Mouse (Mus musculus): ENCODE data around the gene Rasl12.

Rasl12 gene

DNA sequence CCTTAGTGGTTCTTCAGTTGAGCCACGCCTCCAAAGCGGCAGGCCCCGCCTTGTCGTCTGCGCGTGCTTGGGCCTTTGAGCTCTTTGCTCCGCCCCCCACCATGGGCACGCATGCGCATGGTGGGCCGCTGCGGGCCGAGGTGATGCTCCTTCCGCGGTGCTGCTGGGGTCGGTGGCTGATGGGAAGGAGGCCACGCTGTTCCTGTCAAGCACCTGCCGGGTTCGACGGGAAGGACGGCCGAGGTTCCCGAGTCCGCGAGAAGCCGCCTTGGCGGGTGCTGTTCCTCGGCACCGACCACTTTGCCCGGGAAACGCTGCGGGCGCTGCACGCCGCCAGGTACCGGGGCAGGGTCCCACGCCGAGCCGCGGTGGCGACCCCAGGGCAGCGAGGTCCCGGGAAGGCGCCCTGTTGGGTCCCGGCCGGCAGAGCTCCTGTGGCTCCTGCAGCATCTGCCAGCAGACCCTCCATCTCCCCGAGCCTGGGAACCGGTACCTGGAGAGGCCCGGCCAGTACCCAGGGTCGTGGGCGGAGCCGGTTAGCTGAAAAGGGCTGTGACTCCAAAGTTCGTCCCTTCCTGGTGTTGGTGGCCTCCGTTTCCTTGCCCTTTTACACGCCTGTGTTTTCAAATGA lies 37.5 kb downstream of the Rasl12 start, which contains the start of gene Mtfmt:
Gene Mtfmt (plus strand): TSS at position 112 of the 631 bp plus-strand sequence.
- DNase-seq (ENCODE audit: low spot score), result peak; percentile 95

DNA sequence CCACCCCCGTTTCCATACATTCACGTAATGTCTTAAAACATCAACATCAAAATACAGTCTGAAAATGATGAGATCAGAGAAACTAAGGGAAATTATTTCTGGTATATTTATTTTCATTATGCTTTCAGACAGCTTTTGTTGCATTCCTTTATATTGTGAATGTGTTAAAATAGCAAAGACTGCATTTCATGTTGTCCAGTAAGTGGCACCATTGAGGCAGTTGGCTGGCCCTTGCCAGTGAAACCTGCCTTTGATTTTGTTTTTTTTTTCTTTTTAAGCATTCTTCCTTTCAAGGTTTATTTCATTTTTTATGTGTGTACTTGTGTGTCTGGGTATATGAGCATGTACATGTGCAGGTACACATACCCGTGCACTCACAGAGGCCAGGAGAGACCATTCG lies 46.4 kb downstream of the Rasl12 start:
- DNase-seq (ENCODE audit: low spot score), result no peak

DNA sequence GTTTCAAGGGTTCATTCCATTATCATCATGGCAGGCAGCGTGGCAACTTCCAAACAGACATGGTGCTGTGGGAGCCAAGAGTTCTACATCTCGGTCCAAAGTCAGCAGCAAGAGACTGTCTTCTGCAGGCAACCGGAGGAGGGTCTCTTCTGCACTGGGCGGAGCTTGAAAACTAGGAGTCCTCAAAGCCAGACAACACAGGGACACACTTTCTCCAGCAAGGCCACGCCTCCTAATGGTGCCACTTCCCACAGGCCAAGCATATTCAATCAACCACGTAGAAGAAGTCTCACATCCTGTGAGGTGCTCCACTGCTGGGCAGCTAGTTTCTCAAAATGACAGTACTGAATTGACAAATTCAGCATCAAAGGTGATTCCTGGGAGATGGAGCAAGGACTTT lies 49.6 kb downstream of the Rasl12 start:
- no peak for DNase-seq (ENCODE audit: low spot score)

DNA sequence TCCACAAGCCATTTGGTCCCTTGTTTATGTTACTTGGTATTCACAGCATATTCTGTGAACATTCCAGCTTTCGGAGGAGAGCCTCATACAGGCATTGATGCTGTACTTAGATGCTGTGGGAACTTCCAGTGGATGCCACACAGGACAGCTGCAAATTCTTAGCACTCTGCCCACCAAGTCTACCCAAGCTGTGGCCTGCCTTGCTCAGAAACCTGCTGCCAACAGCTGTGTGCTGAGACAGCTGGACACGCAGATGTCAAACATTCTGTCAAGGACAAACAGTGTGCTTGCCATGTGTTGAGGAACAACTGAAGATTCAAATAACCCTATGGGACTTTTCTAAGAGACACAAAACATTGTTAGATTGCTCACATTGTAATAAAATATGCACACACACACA lies 60.7 kb downstream of the Rasl12 start:
- DNase-seq (ENCODE audit: low spot score), result no peak

- DNase-seq (ENCODE audit: low spot score), result no peak
Measured at GRCm38 (mm10) chr9:65460198-65460597, 61.9 kb downstream of the Rasl12 start.

- peak; percentile 85 for DNase-seq (ENCODE audit: low spot score)
Measured at GRCm38 (mm10) chr9:65460732-65461442, 62.6 kb downstream of the Rasl12 start, which contains the start of gene Spg21. Gene Spg21, plus strand, starts transcription at chr9:65460947.

DNA sequence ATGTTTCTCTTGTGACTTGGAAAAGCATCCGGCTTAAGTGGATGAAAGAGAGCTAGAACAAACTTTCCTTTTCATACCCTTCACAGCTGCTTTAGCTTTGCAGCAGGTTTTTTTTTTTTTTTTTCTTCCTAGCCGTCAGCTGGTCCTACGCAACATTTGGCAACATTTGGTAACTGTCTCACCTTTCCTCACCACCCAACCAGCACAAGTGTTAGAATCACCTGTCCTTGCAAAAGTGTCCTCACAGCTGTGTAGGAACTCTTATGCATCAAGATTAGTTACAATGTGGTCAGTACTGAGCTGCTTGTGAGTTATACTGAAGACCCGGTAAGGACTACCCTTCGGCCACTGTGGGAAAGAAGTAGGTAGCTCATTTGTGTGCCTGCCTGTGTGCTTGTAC lies 64.2 kb downstream of the Rasl12 start:
- no peak for DNase-seq (ENCODE audit: low spot score)

DNA sequence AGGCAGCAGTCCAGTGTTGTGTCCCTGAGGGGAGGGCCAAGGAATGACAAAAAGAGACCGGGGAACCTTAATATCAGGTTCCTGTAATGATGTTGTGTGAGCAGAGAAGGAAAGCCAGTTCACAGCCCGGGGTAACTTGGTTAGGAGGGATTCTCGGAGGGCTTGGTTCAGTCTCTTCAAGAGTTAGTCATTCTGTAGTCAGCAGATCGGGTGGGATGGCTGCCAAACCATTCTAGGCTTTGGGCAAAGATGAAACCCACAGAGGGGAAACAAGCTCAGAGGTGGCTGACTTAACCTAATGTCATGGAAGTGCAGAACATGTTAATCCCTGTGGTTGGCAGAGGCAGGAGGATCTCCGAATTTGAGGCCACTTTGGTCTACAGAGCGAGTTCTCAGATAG lies 65.9 kb downstream of the Rasl12 start:
- DNase-seq (ENCODE audit: low spot score), result no peak

All from c-Kit-positive CD71-positive TER-119-positive erythroid progenitor cells, embryonic 14.5 days (primary cell).